In genomic region chr14:55273023-55273422, GRCm38 (mm10) we compare ENCODE assay signal across 22 mouse cellular contexts. TPM values are rescaled to one million over a fixed set of nuclear protein-coding genes. Genes with fewer than 3 reads are reported as not detected.
"Had no signal": no experiment of that assay in that cellular context is flagged by ENCODE, and none has a peak within 500 bp of the region (broad histone marks: within the 10 kb centered on the region; RNA-seq: fewer than 3 reads in every experiment).

No protein-coding gene starts in this region.

- H3K9ac ChIP-seq: lung, embryonic 15.5 days; midbrain, embryonic 12.5 days; midbrain, embryonic 15.5 days; neural tube, embryonic 12.5 days; neural tube, embryonic 15.5 days; stomach, embryonic 15.5 days had no signal

- H3K4me2 ChIP-seq: lung, embryonic 15.5 days; midbrain, embryonic 12.5 days; midbrain, embryonic 15.5 days; neural tube, embryonic 12.5 days; neural tube, embryonic 15.5 days; stomach, embryonic 15.5 days had no signal

- H3K27me3 ChIP-seq: lung, embryonic 15.5 days; midbrain, embryonic 12.5 days; midbrain, embryonic 15.5 days; neural tube, embryonic 12.5 days; neural tube, embryonic 15.5 days; stomach, embryonic 15.5 days had no signal

- H3K4me3 ChIP-seq: lung, embryonic 15.5 days; midbrain, embryonic 12.5 days; midbrain, embryonic 15.5 days; neural tube, embryonic 12.5 days; neural tube, embryonic 15.5 days; stomach, embryonic 15.5 days had no signal

- H3K27ac ChIP-seq: kidney, postnatal 0 days; lung, embryonic 15.5 days; midbrain, embryonic 12.5 days; midbrain, embryonic 15.5 days; neural tube, embryonic 12.5 days; neural tube, embryonic 15.5 days; stomach, embryonic 15.5 days had no signal

- H3K9me3 ChIP-seq: lung, embryonic 15.5 days; midbrain, embryonic 12.5 days; midbrain, embryonic 15.5 days; neural tube, embryonic 12.5 days; neural tube, embryonic 15.5 days; stomach, embryonic 15.5 days had no signal

- DNase-seq: kidney, adult 2 months; kidney, postnatal 36 days; lung, adult 18-20 months; lung, postnatal 10 days; lung, postnatal 36 days; right cerebral cortex, adult 18-20 months; right cerebral cortex, postnatal 25 days; spleen, adult 18-20 months; thymus, postnatal 25 days had no signal

- H3K4me1 ChIP-seq: lung, embryonic 15.5 days; midbrain, embryonic 12.5 days; midbrain, embryonic 15.5 days; neural tube, embryonic 12.5 days; neural tube, embryonic 15.5 days; stomach, embryonic 15.5 days had no signal

- ATAC-seq: intestine, postnatal 0 days; midbrain, embryonic 15.5 days had no signal

- H3K36me3 ChIP-seq: lung, embryonic 15.5 days; midbrain, embryonic 12.5 days; midbrain, embryonic 15.5 days; neural tube, embryonic 12.5 days; neural tube, embryonic 15.5 days; stomach, embryonic 15.5 days had no signal

RNA-seq across cellular contexts. Expression of gene Dhrs2, which starts 51.2 kb away (rescaled TPM):
- total RNA-seq: layer of hippocampus, adult 18-20 months; layer of hippocampus, postnatal 14 days; left cerebral cortex, adult 18-20 months; left cerebral cortex, postnatal 36 days had no signal
- polyA plus RNA-seq: kidney, adult 2 months; limb, embryonic 11.5 days; lung, embryonic 15.5 days had no signal
